Comparison of ENCODE assay signal across 9 mouse cellular contexts in genomic region chr7:19363881-19364280, GRCm38 (mm10). TPM values are rescaled to one million over a fixed set of nuclear protein-coding genes. Genes with fewer than 3 reads are reported as not detected.
DNase-seq lines count a peak whose midpoint lies in the region; ATAC-seq and TF ChIP-seq lines count a peak whose summit lies in the region.
"Had no signal": no experiment of that assay in that cellular context is flagged by ENCODE, and none has a peak within 500 bp of the region (broad histone marks: within the 10 kb centered on the region; RNA-seq: fewer than 3 reads in every experiment).

No protein-coding gene starts in this region.

- no peak for TF ChIP-seq POLR2A in cerebellum, adult 2 months (IDR thresholded peaks at IDR 0.05; ENCODE audit: borderline replicate concordance, insufficient read depth, low read length)
- no peak for TF ChIP-seq POLR2A in heart, adult 2 months (IDR thresholded peaks at IDR 0.05; ENCODE audit: insufficient read depth, low read depth, low read length)
- TF ChIP-seq POLR2A in testis, adult 2 months (IDR thresholded peaks at IDR 0.05; ENCODE audit: control insufficient read depth, low read depth, low read length) = no peak

- peak; percentile 76 for TF ChIP-seq CTCF in cerebellum, adult 2 months (IDR thresholded peaks at IDR 0.05; ENCODE audit: borderline replicate concordance, insufficient read depth, low read depth, low read length)
- TF ChIP-seq CTCF in heart, adult 2 months (IDR thresholded peaks at IDR 0.05) = no peak; the same call in none of the 2 replicates
- peak; percentile 90 for TF ChIP-seq CTCF in testis, adult 2 months (IDR thresholded peaks at IDR 0.05; ENCODE audit: control insufficient read depth, insufficient read depth, insufficient replicate concordance, low read depth, low read length)

- intact Hi-C loops in heart, adult 2 months (cut with DNase I) = loop anchor here (5.0 kb wide), 2 partner anchors 67 to 137 kb away; partner anchors contain the start of gene Opa3

- no peaks in the 10 kb centered on the region for H3K4me1 ChIP-seq in cerebellum, adult 2 months (ENCODE audit: control insufficient read depth, insufficient read depth, low read length)
- H3K4me1 ChIP-seq in heart, adult 2 months (ENCODE audit: control insufficient read depth, insufficient read depth, low read length) = peaks cover 11% of the 10 kb centered on the region
- H3K4me1 ChIP-seq in testis, adult 2 months (ENCODE audit: control insufficient read depth, insufficient read depth, low read length) = peaks cover 62% of the 10 kb centered on the region

- 0 out of 2 replicates have a peak, but pooled peaks cover 2% of the 10 kb centered on the region for H3K79me2 ChIP-seq in heart, adult 2 months (replicated peaks; ENCODE audit: control insufficient read depth, insufficient read depth, low read length)

- DNase-seq in adrenal gland, adult (ENCODE audit: inconsistent age in 2 of 2, low spot score in 1 of 2) = peak; percentile 79 to 92
- DNase-seq in adrenal gland, adult 8-10 months = no peak
- peak; percentile 88 for DNase-seq in ES-CJ7 (ENCODE audit: low read depth, low spot score)
- peak; percentile 76 to 83 for DNase-seq in cerebellum, adult 2 months
- peak; percentile 84 to 88 for DNase-seq in heart, adult 2 months
- peak; percentile 88 for DNase-seq in kidney, postnatal 10 days

- no peaks in the 10 kb centered on the region; the same call in 1 of the 2 replicates for H3K36me3 ChIP-seq in heart, adult 2 months (ENCODE audit: control insufficient read depth, insufficient read depth, low read length)
- no peaks in the 10 kb centered on the region for H3K36me3 ChIP-seq in testis, adult 2 months (ENCODE audit: control insufficient read depth, insufficient read depth, low read length)

- no peak overlapping the region for H3K9ac ChIP-seq in heart, adult 2 months (ENCODE audit: low read depth, low read length)
- H3K9ac ChIP-seq: limb, embryonic 12.5 days had no signal

- H3K27me3 ChIP-seq in cerebellum, adult 2 months (ENCODE audit: control insufficient read depth, insufficient read depth, low read length) = no peaks in the 10 kb centered on the region
- no peaks in the 10 kb centered on the region for H3K27me3 ChIP-seq in heart, adult 2 months (ENCODE audit: control insufficient read depth, insufficient read depth, low read length)
- H3K27me3 ChIP-seq in testis, adult 2 months (ENCODE audit: control insufficient read depth, insufficient read depth, low read length) = no peaks in the 10 kb centered on the region

- 4% methylated on average over 18 of the region's 18 CpGs for WGBS in cerebellum, adult 2 months
- WGBS in heart, adult 2 months = 5% methylated on average over 18 of the region's 18 CpGs

- H3K27ac ChIP-seq in cerebellum, adult 2 months (ENCODE audit: insufficient read depth, low read length) = 0 out of 2 replicates have a peak overlapping the region, but pooled peaks have one; percentile 27
- H3K27ac ChIP-seq in heart, adult 2 months = peak overlapping the region; percentile 93
- no peak overlapping the region for H3K27ac ChIP-seq in testis, adult 2 months (ENCODE audit: control insufficient read depth, insufficient read depth, low read depth, low read length)
- H3K27ac ChIP-seq: limb, embryonic 12.5 days had no signal

- peak; percentile 39; the same call in 1 of the 2 replicates for ATAC-seq in megakaryocyte, adult 5-6 weeks (ENCODE audit: poor library complexity, severe bottlenecking)

- no peak overlapping the region for H3K4me3 ChIP-seq in cerebellum, adult 2 months (replicated peaks; ENCODE audit: insufficient read depth, low read depth, low read length)
- peak overlapping the region; percentile 20; the same call in 1 of the 2 replicates for H3K4me3 ChIP-seq in heart, adult 2 months
- H3K4me3 ChIP-seq in testis, adult 2 months (ENCODE audit: control insufficient read depth, low read depth, low read length) = no peak overlapping the region
- H3K4me3 ChIP-seq: limb, embryonic 12.5 days had no signal

- peak; percentile 84; the same call in 1 of the 2 replicates for TF ChIP-seq EP300 in heart, adult 2 months (IDR thresholded peaks at IDR 0.05; ENCODE audit: insufficient read depth, low read depth, low read length)

RNA-seq across cellular contexts. Expression of gene Ppp1r13l, which starts 4.3 kb away (rescaled TPM):
- 10 to 100 TPM in 1 of 4 experiments, 1 to 10 TPM in 3; 6.4 to 12.5 (median 8.4) TPM for total RNA-seq in adrenal gland, adult 8-10 months (2022)
- 4.1 and 4.8 TPM in 2 replicates for polyA plus RNA-seq in cerebellum, adult 2 months (2012; rRNA removed)
- total RNA-seq in heart, adult 2 months (2021) = 10 to 100 TPM; 43.9 to 45.1 TPM
- 23.5 and 30.1 TPM in 2 replicates for polyA plus RNA-seq in heart, adult 2 months (2012; rRNA removed)
- total RNA-seq in megakaryocyte, adult 5-6 weeks (2015) = 4.1 and 4.2 TPM in 2 replicates
- 0.45 TPM in 1 of 2 replicates, not detected in the other for total RNA-seq in megakaryocyte, adult 5-6 weeks (2017)
- 49.5 and 71.4 TPM in 2 replicates for polyA plus RNA-seq in testis, adult 2 months (2012; rRNA removed)

RNA-seq across cellular contexts. Expression of gene Cd3eap, which starts 4.6 kb away (rescaled TPM):
- 10 to 100 TPM; 12.9 to 15.2 (median 13.5) TPM for total RNA-seq in adrenal gland, adult 8-10 months (2022)
- 12.6 and 12.7 TPM in 2 replicates for polyA plus RNA-seq in cerebellum, adult 2 months (2012; rRNA removed)
- 1 to 10 TPM; 9.3 to 9.7 TPM for total RNA-seq in heart, adult 2 months (2021)
- 4.4 and 4.7 TPM in 2 replicates for polyA plus RNA-seq in heart, adult 2 months (2012; rRNA removed)
- total RNA-seq in megakaryocyte, adult 5-6 weeks (2015) = 3.4 TPM in 2 replicates
- 9.0 and 11.5 TPM in 2 replicates for total RNA-seq in megakaryocyte, adult 5-6 weeks (2017)
- 2.8 and 3.2 TPM in 2 replicates for polyA plus RNA-seq in testis, adult 2 months (2012; rRNA removed)

RNA-seq across cellular contexts. Expression of gene Ercc2, which starts 17.9 kb away (rescaled TPM):
- total RNA-seq in adrenal gland, adult 8-10 months (2022) = 10 to 100 TPM; 31.0 to 44.8 (median 39.2) TPM
- 45.0 and 46.3 TPM in 2 replicates for polyA plus RNA-seq in cerebellum, adult 2 months (2012; rRNA removed)
- 10 to 100 TPM; 10.9 to 11.6 TPM for total RNA-seq in heart, adult 2 months (2021)
- 22.6 and 24.8 TPM in 2 replicates for polyA plus RNA-seq in heart, adult 2 months (2012; rRNA removed)
- 4.9 and 5.7 TPM in 2 replicates for total RNA-seq in megakaryocyte, adult 5-6 weeks (2015)
- total RNA-seq in megakaryocyte, adult 5-6 weeks (2017) = 12.6 and 19.2 TPM in 2 replicates
- 50.6 and 53.3 TPM in 2 replicates for polyA plus RNA-seq in testis, adult 2 months (2012; rRNA removed)

RNA-seq across cellular contexts. Expression of gene Ercc1, which starts 19.3 kb away (rescaled TPM):
- 10 to 100 TPM; 32.4 to 56.3 (median 41.6) TPM for total RNA-seq in adrenal gland, adult 8-10 months (2022)
- 52.2 and 53.9 TPM in 2 replicates for polyA plus RNA-seq in cerebellum, adult 2 months (2012; rRNA removed)
- 10 to 100 TPM; 46.8 to 48.6 TPM for total RNA-seq in heart, adult 2 months (2021)
- 47.1 and 49.1 TPM in 2 replicates for polyA plus RNA-seq in heart, adult 2 months (2012; rRNA removed)
- 18.9 and 26.4 TPM in 2 replicates for total RNA-seq in megakaryocyte, adult 5-6 weeks (2015)
- total RNA-seq in megakaryocyte, adult 5-6 weeks (2017) = 17.5 and 21.4 TPM in 2 replicates
- 50.1 and 66.6 TPM in 2 replicates for polyA plus RNA-seq in testis, adult 2 months (2012; rRNA removed)

RNA-seq across cellular contexts. Expression of gene Klc3, which starts 40.0 kb away (rescaled TPM):
- total RNA-seq in adrenal gland, adult 8-10 months (2022) = 10 to 100 TPM in 1 of 4 experiments, 1 to 10 TPM in 2, under 1 TPM in 1; 0.61 to 13.6 (median 5.5) TPM
- polyA plus RNA-seq in cerebellum, adult 2 months (2012; rRNA removed) = 1.7 and 2.1 TPM in 2 replicates
- total RNA-seq in heart, adult 2 months (2021) = under 1 TPM; 0.21 to 0.25 TPM
- 0.29 and 0.59 TPM in 2 replicates for polyA plus RNA-seq in heart, adult 2 months (2012; rRNA removed)
- 0.09 TPM in 1 of 2 replicates, not detected in the other for total RNA-seq in megakaryocyte, adult 5-6 weeks (2015)
- not detected in 2 replicates for total RNA-seq in megakaryocyte, adult 5-6 weeks (2017)
- 33.3 and 39.9 TPM in 2 replicates for polyA plus RNA-seq in testis, adult 2 months (2012; rRNA removed)
